Comparison of ENCODE assay signal across 1 mouse cellular context in the genomic region with DNA sequence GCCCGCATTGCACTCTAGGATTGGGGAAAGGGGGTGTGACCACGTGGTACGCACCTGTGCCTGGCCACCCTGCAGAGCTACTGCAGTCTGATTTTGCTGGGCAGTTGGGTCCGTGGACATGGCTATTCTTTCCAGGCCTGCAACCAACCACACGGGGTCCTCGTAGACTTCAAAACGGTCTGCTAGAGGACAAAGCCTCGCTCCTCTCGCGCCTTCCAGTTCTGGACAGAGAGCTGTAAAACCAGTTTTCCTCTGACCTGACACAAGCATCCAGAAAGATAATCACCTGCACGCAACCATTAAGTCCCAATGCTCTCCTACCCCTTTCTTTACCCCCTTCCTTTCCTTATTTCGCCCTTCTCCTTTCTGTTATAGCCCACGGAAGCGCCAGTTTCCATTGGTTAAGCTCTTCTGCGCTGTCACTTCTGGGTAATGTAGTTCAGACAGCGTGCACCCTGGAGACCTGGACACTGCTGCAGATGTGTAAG.
TF ChIP-seq lines count a peak whose summit lies in the region.

TSS of gene Zfp773 (minus strand) at position 377 of the 488 bp plus-strand sequence.

TF ChIP-seq in CH12.LX, 34 proteins besides CTCF, POLR2A, EP300 and RAD21 (continued from another document):
- no peak for TF ChIP-seq ZNF384 (IDR thresholded peaks at IDR 0.05; ENCODE audit: low read depth, low read length)
- TF ChIP-seq ZC3H11A (IDR thresholded peaks at IDR 0.05; ENCODE audit: low read depth, low read length), result no peak
- 0 out of 2 replicates have a peak, but pooled peaks have one; percentile 42 for TF ChIP-seq E2F4 (IDR thresholded peaks at IDR 0.05; ENCODE audit: insufficient replicate concordance, low read depth, low read length)
- TF ChIP-seq SMC3 (IDR thresholded peaks at IDR 0.05; ENCODE audit: low read depth, low read length), result peak; percentile 47; the same call in 1 of the 2 replicates
- TF ChIP-seq CHD1 (IDR thresholded peaks at IDR 0.05; ENCODE audit: low read depth, low read length), result no peak
- TF ChIP-seq NELFE (IDR thresholded peaks at IDR 0.05; ENCODE audit: low read depth, low read length), result no peak
- TF ChIP-seq TCF12 (IDR thresholded peaks at IDR 0.05; ENCODE audit: low read depth, low read length), result peak; percentile 41; the same call in 1 of the 2 replicates
- TF ChIP-seq USF1 (IDR thresholded peaks at IDR 0.05; ENCODE audit: low read depth, low read length), result peak; percentile 52
- no peak for TF ChIP-seq MAFK (IDR thresholded peaks at IDR 0.05; ENCODE audit: insufficient replicate concordance, low read length)
- TF ChIP-seq MEF2A (IDR thresholded peaks at IDR 0.05; ENCODE audit: borderline replicate concordance, low read depth, low read length), result 0 out of 2 replicates have a peak, but pooled peaks have one; percentile 29
- TF ChIP-seq POLR2AphosphoS2 (IDR thresholded peaks at IDR 0.05; ENCODE audit: low read depth, low read length), result no peak
- no peak for TF ChIP-seq UBTF (IDR thresholded peaks at IDR 0.05; ENCODE audit: low read depth, low read length)
- 0 out of 2 replicates have a peak, but pooled peaks have one; percentile 10 for TF ChIP-seq NRF1 (IDR thresholded peaks at IDR 0.05; ENCODE audit: low read depth, low read length)
- TF ChIP-seq ZKSCAN1 (IDR thresholded peaks at IDR 0.05; ENCODE audit: borderline replicate concordance, low read depth, low read length), result no peak
- TF ChIP-seq TBP (conservative IDR thresholded peaks at IDR 0.05; ENCODE audit: low read depth, low read length), result 0 out of 2 replicates have a peak, but pooled peaks have one; percentile 39
- no peak for TF ChIP-seq IRF4 (IDR thresholded peaks at IDR 0.05; ENCODE audit: low read depth, low read length)
- TF ChIP-seq RCOR1 (conservative IDR thresholded peaks at IDR 0.05; ENCODE audit: low read depth, low read length), result no peak
- peak; percentile 40 for TF ChIP-seq MXI1 (IDR thresholded peaks at IDR 0.05; ENCODE audit: low read depth, low read length)
- TF ChIP-seq MYC (IDR thresholded peaks at IDR 0.05; ENCODE audit: low read depth, low read length), result no peak
